Mouse (Mus musculus): ENCODE results near the gene Krt17.
"Not testable (repeated sequence)": the region's sequence is repeated elsewhere in the genome, so short reads cannot be mapped to it uniquely, and the experiment has no call there.

Gene Krt17

DNA sequence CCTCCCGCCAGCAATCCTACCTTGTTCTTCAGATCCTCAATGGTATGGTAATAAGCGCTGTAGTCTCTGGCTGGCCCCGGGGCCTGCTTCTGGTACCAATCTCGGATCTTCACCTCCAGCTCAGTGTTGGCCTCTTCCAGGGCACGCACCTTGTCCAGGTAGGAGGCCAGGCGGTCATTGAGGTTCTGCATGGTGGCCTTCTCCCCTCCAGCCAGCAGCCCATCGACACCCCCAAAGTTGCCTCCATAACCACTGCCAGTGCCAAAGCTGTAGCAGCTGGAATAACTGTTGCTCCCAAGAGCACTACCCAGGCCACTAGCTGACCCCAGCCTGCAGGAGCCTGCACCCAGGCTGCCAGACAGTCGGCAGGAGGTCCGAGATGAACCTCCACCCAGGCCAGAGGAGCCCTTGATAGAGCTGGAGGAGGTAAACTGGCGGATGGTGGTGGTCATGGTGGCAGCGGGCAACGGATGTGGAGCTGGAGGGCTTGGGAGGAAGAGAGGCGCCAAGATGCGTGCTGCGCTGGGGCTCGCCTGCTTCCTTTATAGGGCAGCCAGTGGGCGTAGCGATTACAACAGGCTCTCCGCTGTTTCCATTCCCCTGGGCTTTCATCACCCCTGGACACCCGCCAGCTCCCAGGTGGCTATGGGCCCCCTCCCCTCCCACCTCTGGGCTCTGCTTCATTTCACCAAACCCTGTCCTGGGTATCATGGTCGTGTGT, at the start of gene Krt17:
Gene Krt17, minus strand, starts transcription at position 516 of the 721 bp plus-strand sequence.
- no peak for DNase-seq (ENCODE audit: low read depth, low spot score)

DNA sequence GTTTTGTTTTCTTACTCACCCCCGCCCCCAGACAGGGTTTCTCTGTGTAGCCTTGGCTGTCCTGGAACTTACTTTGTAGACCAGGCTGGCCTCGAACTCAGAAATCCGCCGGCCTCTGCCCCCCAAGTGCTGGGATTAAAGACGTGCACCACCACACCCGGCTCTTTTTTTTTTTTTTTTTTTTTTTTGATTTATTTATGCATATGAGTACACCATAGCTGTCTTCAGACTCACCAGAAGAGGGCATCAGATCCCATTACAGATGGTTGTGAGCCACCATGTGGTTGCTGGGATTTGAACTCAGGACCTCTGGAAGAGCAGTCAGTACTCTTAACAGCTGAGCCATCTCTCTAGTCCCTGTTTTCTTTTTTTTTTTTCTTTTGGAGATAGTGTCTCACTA, 47.8 kb upstream of the Krt17 start:
- not testable (repeated sequence) for DNase-seq (ENCODE audit: low read depth, low spot score)

DNA sequence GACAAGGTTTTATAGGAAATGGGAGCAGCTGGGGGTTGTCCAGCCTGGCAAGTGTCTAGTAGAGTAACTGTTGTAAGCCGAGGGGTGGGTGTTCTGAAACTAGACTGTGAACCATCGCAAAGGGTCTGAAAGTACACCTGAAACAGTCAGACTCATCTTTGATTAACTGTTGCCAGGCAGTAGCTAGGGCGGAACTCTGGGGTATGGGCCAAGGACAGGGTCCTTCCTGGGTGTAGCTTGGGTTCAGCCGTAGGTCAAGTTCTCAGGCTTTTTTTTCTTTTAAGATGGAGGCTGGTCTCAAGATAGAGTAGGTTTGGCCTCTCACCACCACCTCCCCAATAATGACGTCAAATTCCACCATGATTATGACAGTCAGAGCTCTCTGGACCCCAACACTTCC, 47.1 kb upstream of the Krt17 start:
- no peak for DNase-seq (ENCODE audit: low read depth, low spot score)

DNA sequence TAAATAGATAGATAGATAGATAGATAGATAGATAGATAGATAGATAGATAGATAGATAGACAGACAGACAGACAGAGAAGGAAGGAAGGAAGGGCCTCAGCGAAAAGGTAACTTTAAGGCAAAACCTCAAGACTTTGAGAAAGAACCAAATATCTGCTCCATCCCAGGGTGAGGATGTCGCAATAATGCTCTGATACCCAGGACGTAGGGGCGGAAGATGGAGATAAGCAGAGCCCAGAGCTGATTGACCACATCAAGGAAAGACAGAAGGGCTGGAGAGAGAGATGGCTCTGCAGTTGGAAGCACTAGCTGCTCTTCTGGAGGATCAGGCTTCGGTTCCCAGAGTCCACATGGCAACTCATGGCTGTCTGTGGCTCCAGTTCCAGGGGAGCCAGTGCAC, 40.5 kb upstream of the Krt17 start:
- no peak for DNase-seq (ENCODE audit: low read depth, low spot score)

DNA sequence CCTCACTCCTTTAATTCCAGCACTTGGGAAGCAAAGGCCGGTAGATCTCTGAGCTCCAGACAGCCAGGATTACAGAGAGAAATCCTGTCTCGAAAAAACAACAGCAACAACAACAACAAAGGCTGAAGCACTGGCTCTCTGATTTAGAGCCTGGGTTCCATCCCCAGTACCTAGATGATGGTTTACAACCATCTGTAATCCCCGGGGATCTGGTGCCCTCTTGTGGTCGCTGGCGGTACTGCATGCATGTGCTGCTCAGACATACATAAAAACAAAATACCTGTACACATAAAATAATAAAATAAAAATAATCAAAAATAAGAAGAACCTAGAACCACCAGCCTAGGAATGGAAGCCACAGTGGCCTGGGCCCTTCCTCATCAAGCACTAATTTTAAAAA, 39.5 kb upstream of the Krt17 start:
- peak; percentile 48 for DNase-seq (ENCODE audit: low read depth, low spot score)

DNA sequence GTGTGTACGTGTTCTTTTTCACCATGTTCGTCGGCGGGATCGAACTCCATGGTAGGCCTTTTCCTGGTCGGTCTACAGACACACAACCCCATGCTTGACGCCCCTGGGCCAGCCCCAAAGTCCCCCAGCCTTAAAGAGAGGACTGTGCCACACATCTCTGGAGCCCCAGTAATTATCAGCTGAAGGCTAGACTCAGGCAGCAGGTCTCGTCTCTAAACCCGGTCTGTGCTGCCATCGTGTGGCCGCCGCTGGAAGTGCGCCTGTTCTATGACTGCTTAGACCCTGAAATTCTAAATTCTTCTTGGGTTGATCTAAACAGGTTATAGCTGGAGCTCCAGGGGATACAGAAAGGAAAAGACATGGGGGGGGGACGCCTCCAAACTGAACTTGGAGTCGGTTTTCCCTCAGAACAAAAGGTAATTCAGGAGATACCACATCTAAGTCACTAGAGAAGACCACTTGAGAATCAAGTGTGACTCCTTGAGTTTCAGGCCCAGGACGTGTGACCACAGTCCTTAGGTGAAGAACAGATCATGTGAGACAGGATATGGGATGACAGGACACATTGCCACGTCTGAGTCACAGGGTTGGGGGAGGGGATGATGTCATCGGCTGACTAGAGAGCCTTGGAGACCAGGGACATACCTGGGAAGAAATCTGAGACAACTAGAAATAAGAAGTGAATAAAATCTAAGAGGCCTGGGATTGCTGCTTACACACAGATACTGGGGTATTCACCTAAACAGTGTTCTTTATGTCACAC, 37.6 kb upstream of the Krt17 start:
- peak; percentile 59 for DNase-seq (ENCODE audit: low read depth, low spot score)

DNA sequence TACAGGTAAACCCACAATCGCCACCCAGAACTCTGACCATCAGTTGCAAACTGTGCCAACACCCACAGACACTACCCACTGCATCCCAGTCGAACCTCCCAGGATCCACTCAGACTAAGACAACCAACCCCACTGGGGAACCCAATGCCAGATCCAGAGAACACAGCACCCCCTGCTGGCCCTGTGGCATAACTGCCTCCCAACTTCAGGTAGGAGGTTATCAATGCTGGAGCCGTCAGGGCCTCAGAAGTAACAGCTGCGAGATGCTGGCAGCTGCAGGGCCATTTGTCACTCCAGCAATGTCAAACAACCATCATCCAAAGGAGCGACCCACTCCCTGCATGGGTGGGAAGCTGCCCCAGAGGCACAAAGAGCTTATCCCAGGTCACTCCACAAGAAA, 37.0 kb upstream of the Krt17 start:
- DNase-seq (ENCODE audit: low read depth, low spot score): no peak

DNA sequence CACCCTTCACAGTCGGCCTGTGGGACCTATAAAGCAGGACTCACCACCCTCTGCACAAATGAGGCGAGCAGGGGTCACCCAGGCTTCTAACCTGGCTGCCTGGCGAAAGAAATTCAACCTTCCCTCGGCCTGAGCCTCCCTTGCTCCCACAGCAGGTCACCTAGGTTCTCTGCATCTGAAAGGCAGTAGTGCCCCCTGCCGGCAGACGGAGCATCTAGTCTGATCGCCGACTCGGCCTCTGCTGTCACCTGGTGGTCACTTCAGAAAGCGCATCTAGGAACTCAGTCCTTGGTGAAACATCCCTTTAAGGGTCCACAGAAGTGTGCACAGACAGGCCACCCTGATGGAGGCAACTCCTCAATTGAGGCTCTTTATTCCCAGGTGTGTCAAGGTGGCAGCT, 34.5 kb upstream of the Krt17 start:
- DNase-seq (ENCODE audit: low read depth, low spot score): peak; percentile 87

DNA sequence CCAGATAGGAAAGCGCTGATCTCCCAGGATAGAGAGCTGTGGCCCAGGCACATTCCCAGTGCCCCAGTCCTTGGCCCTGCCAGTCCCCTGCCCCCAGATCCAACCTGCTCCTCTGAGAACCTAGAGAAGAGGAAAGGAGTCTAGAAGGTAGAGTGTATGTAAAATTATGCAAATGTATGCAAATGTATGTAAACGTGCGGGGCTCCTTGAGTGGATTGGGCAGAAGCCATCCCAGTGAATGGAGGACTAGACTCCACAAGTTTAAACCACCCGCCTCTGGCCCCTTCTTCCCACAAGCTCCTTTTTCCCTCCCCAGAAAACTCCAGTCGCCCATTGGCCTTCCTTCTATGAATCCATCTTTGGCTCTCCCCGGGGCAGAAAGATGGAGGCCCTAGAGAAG, 32.1 kb upstream of the Krt17 start:
- DNase-seq (ENCODE audit: low read depth, low spot score): no peak

DNA sequence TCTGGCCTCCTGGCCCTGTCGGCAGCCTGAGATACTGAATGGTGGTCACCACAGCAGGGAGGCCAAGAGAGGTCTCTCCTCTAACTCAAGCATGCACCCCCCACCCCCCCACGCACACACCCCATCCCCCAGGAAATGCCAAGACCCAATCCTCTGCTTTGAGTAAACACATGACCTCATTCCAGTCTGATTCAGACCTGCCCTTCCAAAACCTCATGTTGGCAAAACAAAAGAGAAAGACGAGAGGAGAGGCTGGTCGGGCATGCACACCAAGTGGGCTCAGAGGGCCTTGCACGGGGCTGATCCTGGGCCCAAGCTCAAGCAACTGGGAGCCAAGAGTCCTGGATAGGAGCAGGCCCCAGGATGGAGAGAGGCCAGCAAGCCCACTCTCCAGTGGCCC, 29.4 kb upstream of the Krt17 start:
- DNase-seq (ENCODE audit: low read depth, low spot score): no peak

DNA sequence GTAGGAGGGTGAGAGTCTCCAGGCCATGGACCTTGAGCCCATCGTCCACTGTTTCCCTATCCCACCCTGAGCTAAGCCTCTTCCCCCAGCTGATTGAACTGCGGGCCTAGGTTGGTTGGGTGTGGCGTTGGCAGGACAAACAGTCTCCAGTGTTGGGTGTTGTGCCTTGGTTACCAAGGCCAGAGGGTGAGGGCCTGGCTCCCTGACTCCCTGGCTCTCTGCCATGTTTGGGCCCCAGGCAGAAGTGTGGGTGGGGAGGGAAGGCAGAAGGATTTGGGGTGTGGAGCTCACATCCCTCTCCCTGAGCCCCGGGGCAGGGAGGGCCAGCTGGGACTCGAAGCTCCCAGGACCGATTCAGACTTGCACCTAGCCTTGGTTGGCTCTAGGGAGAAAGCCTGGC, 28.1 kb upstream of the Krt17 start:
- DNase-seq (ENCODE audit: low read depth, low spot score): no peak

DNA sequence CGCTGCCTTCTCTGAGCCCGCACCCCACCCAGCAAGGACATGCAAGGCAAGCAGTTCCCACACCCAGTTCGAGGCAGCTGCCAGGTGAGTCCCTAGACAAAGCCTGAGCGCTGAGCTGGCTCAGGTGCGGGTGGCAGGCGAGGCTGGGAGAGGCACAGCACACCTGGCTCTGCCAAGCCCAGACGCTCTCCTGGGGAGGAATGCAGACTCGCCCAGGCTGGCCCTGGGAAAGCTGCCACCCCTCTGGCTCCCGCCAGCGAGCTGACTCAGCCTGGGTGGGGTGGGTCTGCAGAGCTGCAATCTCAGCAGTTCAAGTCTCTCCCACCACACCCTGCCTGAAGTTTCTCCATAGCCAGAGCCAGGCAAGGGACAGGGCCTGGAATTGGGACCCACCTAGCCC, 26.2 kb upstream of the Krt17 start:
- DNase-seq (ENCODE audit: low read depth, low spot score): no peak

DNA sequence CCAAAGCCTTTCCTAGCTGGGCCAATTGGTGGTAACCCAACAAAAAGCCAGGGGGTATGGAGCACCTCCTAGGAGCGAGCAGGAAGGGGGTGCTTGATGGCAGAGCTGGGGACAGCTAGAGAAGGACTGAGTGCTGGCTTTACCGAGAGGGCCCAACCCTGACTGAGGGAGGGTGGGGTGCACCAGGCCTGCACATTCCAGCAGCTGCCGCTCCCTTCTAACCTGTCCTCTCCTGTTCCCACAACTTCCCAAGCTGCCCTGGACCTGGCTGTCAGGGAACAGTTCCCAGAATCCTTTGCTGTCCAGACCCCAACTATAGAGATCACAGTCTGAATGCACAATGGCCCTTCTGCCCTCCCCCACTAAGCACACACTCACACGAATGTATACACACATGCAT, 24.2 kb upstream of the Krt17 start:
- no peak for DNase-seq (ENCODE audit: low read depth, low spot score)

DNA sequence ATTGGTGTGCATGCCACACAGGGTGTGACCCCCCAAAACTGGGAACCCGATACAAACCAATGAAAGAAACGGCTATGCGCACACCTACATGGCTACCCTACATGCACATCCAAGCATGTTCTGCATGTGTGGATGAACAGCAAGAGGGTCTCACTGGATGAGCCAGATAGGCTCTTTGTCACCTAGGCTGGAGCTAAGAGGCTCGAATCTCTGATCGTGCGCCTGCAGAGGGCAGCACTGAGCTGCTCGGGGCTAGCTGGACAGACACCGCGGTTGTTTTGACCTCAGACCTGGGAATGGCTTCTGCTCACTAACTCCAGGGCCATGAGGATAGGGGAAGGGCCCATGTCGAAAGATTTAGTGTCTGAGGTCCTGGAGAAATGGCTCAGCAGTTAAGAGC, 21.7 kb upstream of the Krt17 start:
- peak; percentile 53 for DNase-seq (ENCODE audit: low read depth, low spot score)

DNA sequence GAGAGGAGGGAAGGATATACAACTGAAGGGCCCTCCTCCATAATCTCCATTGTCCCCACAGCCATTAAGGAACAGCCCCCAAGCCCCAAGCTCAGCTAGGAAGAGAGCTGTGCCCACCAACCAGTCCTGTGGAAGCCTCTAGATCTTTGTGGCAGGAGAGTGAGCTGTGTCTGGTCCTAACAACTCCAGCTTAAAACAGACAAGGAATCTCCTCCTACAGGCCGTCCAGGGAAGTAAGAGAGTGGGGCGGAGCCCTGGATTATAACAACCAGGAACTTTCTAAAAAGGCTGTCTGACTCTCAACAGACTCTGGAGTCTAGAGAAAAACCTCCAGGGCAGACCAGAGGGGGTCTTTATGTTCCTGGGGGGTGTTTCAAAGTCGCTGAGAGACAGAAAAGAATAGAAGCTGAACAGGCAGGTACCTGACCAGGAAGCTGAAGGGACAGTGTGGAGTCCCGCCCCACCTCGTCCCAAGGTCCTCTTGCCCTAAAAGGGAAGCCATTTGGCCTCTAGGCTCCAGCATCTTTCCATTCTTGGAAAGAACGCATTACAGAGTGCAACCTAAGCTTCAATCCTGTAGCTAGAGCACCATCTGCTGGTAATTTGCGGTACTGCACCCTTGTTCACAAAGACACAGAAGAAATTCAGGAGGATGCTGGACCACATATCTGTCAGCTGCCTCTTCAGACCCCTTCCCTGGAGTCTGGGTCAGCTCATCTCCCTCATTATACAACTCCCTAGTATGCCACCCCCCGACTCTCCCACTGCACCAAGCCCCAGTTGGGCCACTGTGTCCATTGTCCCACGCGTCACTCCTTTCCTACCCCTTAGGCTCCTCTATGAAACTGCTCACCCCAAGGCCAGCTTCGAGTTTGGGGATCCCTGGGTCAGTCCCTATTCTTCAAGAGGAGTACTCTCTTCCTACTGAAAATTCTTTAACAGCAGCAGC, 21.0 kb upstream of the Krt17 start:
- peak; percentile 80 for DNase-seq (ENCODE audit: low read depth, low spot score)

DNA sequence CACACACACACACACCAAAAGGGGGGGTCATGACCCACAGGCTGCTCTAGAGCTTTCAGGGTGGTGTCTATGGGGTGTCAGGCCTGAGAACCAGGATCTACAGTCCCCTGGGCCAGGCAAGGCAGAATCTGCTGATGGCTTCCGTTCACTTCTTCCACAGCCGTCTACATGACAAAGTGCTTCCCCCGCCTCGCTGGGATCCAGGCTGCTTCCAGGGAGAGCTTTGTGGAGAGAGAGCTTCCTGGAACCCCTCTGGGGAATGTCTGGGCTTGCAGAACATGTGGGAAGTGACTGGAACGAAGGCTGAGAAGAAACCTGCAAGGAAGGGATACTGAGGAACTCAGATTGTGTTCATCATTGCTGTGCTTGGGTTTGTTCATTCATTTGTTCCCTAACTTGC, 17.9 kb upstream of the Krt17 start:
- DNase-seq (ENCODE audit: low read depth, low spot score): no peak

DNA sequence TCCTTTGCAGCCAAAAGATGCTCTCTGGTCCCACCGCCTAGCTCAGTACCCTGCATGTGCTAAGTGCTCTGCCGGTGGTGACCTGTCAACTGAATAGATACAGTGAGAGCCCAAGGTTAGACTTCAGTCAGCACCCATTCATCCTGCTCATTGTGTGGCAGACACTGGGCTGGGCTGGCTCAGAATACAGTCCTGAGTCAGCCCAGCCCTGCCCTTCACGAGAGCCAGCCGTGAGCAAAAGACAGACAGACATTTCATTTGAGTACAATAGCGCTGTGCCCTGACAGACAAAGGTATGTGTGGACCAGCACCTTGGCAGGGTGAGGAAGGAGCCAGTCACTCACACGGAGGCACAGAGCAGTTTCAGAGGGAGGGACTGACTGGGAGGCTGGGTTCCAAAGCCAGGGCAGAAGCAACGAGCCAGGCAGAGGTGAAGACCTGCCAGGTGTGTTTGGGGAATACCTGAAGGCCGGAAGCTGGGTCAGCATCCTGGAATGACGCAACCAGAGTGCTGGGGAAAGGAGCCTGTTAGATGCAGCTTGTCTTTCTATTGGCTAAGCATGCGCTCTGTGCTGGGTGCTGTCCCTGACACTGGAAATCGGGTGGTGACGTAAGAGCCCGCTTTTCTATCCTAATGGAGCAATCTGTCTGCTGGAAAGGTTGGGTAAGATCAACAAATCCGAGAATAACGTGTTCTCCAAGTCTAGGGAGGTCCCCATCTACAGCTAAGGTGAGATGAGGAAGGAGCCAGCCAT, 17.1 kb upstream of the Krt17 start:
- DNase-seq (ENCODE audit: low read depth, low spot score): no peak

DNA sequence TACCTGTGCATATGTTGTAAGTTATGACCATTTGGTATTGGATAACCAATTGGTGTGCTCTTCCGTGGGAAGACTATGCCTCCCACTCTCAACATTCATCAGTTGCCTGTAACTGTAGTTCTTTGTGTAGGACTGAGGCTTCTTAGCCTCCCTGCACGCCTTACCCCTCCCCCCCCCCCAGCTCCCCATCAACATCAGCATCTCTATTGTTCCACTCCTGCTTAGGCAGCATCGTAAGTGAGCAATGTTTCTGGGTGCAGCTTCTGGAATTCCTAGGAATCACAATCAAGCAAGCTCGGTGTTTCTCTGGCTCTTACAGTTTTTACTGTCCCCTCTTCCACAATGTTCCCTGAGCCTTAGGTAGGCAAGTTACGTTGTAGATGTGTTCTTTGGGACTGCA, 14.6 kb upstream of the Krt17 start:
- DNase-seq (ENCODE audit: low read depth, low spot score): no peak

DNA sequence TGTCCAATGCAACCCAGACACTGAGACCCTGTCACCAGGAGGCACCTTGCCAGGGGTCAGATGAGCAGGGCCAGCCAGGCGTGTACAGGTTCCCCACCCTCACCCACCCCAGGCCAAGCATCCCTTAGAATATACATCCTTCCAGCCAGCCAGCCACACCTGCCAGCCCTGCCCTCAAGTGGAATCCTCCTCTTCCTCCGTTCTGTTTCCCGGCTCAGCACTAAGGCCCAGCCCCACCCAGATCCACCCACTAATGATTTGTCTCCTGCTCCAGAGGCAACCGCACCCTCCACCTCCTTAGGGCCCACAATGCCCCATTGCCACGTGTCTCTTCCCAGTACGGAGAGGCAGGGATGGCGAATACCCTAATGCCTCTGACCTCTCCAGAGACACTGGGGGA, 13.9 kb upstream of the Krt17 start:
- no peak for DNase-seq (ENCODE audit: low read depth, low spot score)

DNA sequence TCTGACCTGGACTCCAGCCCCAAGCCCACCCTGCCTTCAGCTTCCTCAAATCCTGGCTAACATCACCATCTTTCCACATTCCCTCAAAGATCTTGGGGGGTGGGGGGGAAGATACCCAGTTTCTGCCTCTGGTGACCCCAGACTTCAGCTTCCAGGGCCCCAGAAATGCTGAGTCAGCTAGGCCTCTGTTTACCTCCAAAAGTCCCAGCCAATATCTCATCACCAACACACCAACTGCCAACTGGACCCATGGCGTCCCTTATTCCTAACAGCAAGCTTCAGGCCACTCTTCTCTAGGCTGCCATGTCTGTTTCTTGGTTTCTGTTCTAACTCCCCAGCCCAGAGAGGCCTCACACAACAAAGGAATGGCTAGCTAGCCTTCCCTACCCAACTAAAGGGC, 11.0 kb upstream of the Krt17 start:
- DNase-seq (ENCODE audit: low read depth, low spot score): no peak

DNA sequence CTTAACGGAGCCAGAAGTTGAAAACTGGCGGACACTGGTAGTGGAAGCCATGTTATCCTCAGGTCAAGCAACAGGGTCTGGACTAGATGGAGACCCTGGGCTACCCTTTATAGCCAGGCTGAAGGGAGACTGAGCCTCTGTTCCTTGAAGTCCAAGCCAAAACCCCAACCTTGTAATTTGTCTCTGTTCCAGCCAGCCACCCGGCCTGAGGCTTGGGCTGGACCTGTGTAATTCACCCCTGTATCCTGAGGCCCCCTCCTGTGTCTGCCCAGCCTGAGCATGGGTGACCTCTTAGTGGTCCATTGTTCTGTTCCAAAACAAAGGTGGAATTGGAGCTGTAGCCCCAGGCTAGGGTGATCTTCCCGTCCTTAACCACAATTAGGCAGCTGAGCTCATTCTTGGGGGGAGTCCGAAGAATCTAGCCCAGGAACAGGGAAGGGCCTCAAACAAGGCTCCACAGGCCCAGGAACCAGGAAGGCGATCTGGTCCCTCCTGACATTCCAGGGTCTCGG, 9.0 kb upstream of the Krt17 start, which contains the start of gene Krt42:
Gene Krt42, minus strand, starts transcription at position 51 of the 512 bp plus-strand sequence.
- DNase-seq (ENCODE audit: low read depth, low spot score): no peak

All from retina, postnatal 7 days (tissue).